13 mouse cellular contexts compared by ENCODE assay signal in genomic region chr14:21489116-21489485, GRCm38 (mm10). TPM values are rescaled to one million over a fixed set of nuclear protein-coding genes. Genes with fewer than 3 reads are reported as not detected.
DNase-seq lines count a peak whose midpoint lies in the region; ATAC-seq lines count a peak whose summit lies in the region.
"Had no signal": no experiment of that assay in that cellular context is flagged by ENCODE, and none has a peak within 500 bp of the region (broad histone marks: within the 10 kb centered on the region; RNA-seq: fewer than 3 reads in every experiment).

No protein-coding gene starts in this region.

- H3K27me3 ChIP-seq in embryonic facial prominence, embryonic 10.5 days (replicated peaks; ENCODE audit: low read depth, poor library complexity, severe bottlenecking), result no peaks in the 10 kb centered on the region
- H3K27me3 ChIP-seq in hindbrain, embryonic 12.5 days, result no peaks in the 10 kb centered on the region
- no peaks in the 10 kb centered on the region for H3K27me3 ChIP-seq in midbrain, embryonic 15.5 days (replicated peaks)
- H3K27me3 ChIP-seq: CH12.LX; embryonic facial prominence, embryonic 12.5 days; intestine, embryonic 15.5 days had no signal

- H3K4me1 ChIP-seq in embryonic facial prominence, embryonic 10.5 days, result peaks cover 8% of the 10 kb centered on the region
- H3K4me1 ChIP-seq in hindbrain, embryonic 12.5 days, result peaks cover 5% of the 10 kb centered on the region; the same call in 1 of the 2 replicates
- 0 out of 2 replicates have a peak, but pooled peaks cover 5% of the 10 kb centered on the region for H3K4me1 ChIP-seq in midbrain, embryonic 15.5 days
- H3K4me1 ChIP-seq: intestine, embryonic 15.5 days had no signal

- ATAC-seq in hindbrain, embryonic 12.5 days (ENCODE audit: low FRiP score), result peak; percentile 46
- ATAC-seq in midbrain, embryonic 15.5 days (replicated peaks), result no peak
- ATAC-seq in erythroid progenitor cell, adult 5-6 weeks (replicated peaks; ENCODE audit: low FRiP score, poor library complexity, severe bottlenecking), result no peak
- ATAC-seq: intestine, embryonic 15.5 days had no signal

- 56% methylated on average over 3 of the region's 3 CpGs for WGBS in embryonic facial prominence, embryonic 10.5 days
- WGBS in hindbrain, embryonic 12.5 days, result 39% methylated on average over 3 of the region's 3 CpGs
- WGBS in midbrain, embryonic 15.5 days, result 30% methylated on average over 3 of the region's 3 CpGs

- DNase-seq in ZHBTc4 (ENCODE audit: low read depth, low spot score), result peak; percentile 53
- DNase-seq in embryonic facial prominence, embryonic 10.5 days (ENCODE audit: low spot score), result no peak
- no peak for DNase-seq in frontal cortex, postnatal 25 days (ENCODE audit: low spot score in 2 of 2)
- DNase-seq in cerebellum, adult 18-20 months, result no peak
- DNase-seq: cerebellum, postnatal 10 days; kidney, postnatal 25 days; lung, embryonic 14.5 days had no signal

- H3K27ac ChIP-seq in embryonic facial prominence, embryonic 10.5 days (replicated peaks), result peak overlapping the region; percentile 51; the same call in 1 of the 2 replicates
- H3K27ac ChIP-seq in hindbrain, embryonic 12.5 days, result peak overlapping the region; percentile 44; the same call in 1 of the 2 replicates
- 0 out of 2 replicates have a peak overlapping the region, but pooled peaks have one; percentile 0 for H3K27ac ChIP-seq in midbrain, embryonic 15.5 days
- H3K27ac ChIP-seq: embryonic facial prominence, embryonic 12.5 days; intestine, embryonic 15.5 days had no signal

- H3K9me3 ChIP-seq in embryonic facial prominence, embryonic 10.5 days, result no peaks in the 10 kb centered on the region
- no peaks in the 10 kb centered on the region for H3K9me3 ChIP-seq in hindbrain, embryonic 12.5 days (replicated peaks)
- no peaks in the 10 kb centered on the region for H3K9me3 ChIP-seq in midbrain, embryonic 15.5 days
- H3K9me3 ChIP-seq: embryonic facial prominence, embryonic 12.5 days; intestine, embryonic 15.5 days had no signal

- H3K4me3 ChIP-seq in embryonic facial prominence, embryonic 10.5 days, result no peak overlapping the region
- H3K4me3 ChIP-seq in hindbrain, embryonic 12.5 days, result no peak overlapping the region
- H3K4me3 ChIP-seq in midbrain, embryonic 15.5 days, result no peak overlapping the region
- H3K4me3 ChIP-seq: embryonic facial prominence, embryonic 12.5 days; intestine, embryonic 15.5 days had no signal

- no peak overlapping the region for H3K4me2 ChIP-seq in hindbrain, embryonic 12.5 days (replicated peaks)
- no peak overlapping the region for H3K4me2 ChIP-seq in midbrain, embryonic 15.5 days
- H3K4me2 ChIP-seq: embryonic facial prominence, embryonic 12.5 days; intestine, embryonic 15.5 days; lung, embryonic 14.5 days had no signal

- H3K36me3 ChIP-seq in embryonic facial prominence, embryonic 10.5 days (replicated peaks), result no peaks in the 10 kb centered on the region
- H3K36me3 ChIP-seq in hindbrain, embryonic 12.5 days, result no peaks in the 10 kb centered on the region
- H3K36me3 ChIP-seq in midbrain, embryonic 15.5 days (replicated peaks), result no peaks in the 10 kb centered on the region
- H3K36me3 ChIP-seq: embryonic facial prominence, embryonic 12.5 days; intestine, embryonic 15.5 days had no signal

- H3K9ac ChIP-seq in hindbrain, embryonic 12.5 days, result no peak overlapping the region
- no peak overlapping the region for H3K9ac ChIP-seq in midbrain, embryonic 15.5 days
- H3K9ac ChIP-seq: embryonic facial prominence, embryonic 12.5 days; intestine, embryonic 15.5 days; lung, embryonic 14.5 days had no signal

RNA-seq across cellular contexts. Expression of gene Kat6b, which starts 7.9 kb away (rescaled TPM):
- 12.4 and 14.2 TPM in 2 replicates for polyA plus RNA-seq in embryonic facial prominence, embryonic 10.5 days (2016; fragmentation: Nextera tagmentation; extraction: Ambion mirVana)
- 27.1 and 27.5 TPM in 2 replicates for polyA plus RNA-seq in hindbrain, embryonic 12.5 days (2016; fragmentation: Nextera tagmentation; extraction: Ambion mirVana)
- polyA plus RNA-seq in midbrain, embryonic 15.5 days (2015; fragmentation: Nextera tagmentation; extraction: Ambion mirVana), result 22.9 and 23.7 TPM in 2 replicates
- total RNA-seq in erythroid progenitor cell, adult 5-6 weeks (2015; ENCODE audit: low replicate concordance), result 6.8 and 8.0 TPM in 2 replicates
- total RNA-seq in erythroid progenitor cell, adult 5-6 weeks (2017; ENCODE audit: low replicate concordance), result 6.8 and 9.4 TPM in 2 replicates

Comparison
In these comparisons a context has a peak if more than half of its experiments do, and no peak if none do; other contexts are left out.
1. H3K27ac ChIP-seq: peak in every context shown above with its lines; median percentile 51 in embryonic facial prominence, embryonic 10.5 days; 44 in hindbrain, embryonic 12.5 days; 0 in midbrain, embryonic 15.5 days.